Mouse (Mus musculus): ENCODE measurements around the gene Ryr3. TPM values are rescaled to one million over a fixed set of nuclear protein-coding genes. Genes with fewer than 3 reads are reported as not detected.

Ryr3 gene
- total and polyA plus RNA-seq, 3 experiments = 0.33 TPM; not detected in 2

DNA sequence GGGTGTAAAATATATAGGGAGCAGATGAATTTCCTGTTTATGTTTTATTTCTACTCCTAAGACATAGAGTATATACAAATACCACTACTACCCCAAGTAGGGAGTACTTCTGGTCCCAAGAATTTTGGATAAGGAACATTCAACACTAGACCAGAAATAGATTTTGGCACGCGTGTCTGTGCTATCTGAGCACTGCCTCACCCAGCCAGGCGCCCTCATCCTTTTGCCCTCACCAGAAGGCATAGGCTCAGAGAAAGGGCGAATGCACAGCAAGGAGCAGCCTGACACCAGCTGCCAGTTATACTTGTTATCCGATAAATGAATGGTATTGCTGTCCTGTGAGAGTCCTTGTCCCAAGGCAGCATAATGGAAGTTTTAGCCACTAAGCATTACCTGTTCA lies 579.7 kb downstream of the Ryr3 start:
- Histone ChIP-seq H3K9me3 (replicated peaks) (no peaks in the 10 kb centered on the region), H3K4me3 (ENCODE audit: low read depth, low read length) (no peak overlapping the region), H3K4me1 (ENCODE audit: insufficient read depth, low read depth, low read length) (no peaks in the 10 kb centered on the region), H3K27me3 (ENCODE audit: insufficient read depth, low read length) (no peaks in the 10 kb centered on the region), H3K36me3 (replicated peaks) (peaks cover 5% of the 10 kb centered on the region)
- TF ChIP-seq CTCF (IDR thresholded peaks at IDR 0.05; ENCODE audit: low read depth, low read length) = no peak
- TF ChIP-seq POLR2AphosphoS5 (IDR thresholded peaks at IDR 0.05; ENCODE audit: insufficient replicate concordance, low read depth, low read length) = no peak
- TF ChIP-seq GATA2 (IDR thresholded peaks at IDR 0.05; ENCODE audit: borderline replicate concordance, low read depth, low read length) = no peak
- TF ChIP-seq TAL1 (conservative IDR thresholded peaks at IDR 0.05; ENCODE audit: low read depth, low read length) = no peak
- TF ChIP-seq GATA1 (IDR thresholded peaks at IDR 0.05; ENCODE audit: borderline replicate concordance, low read length) = no peak
- DNase-seq (ENCODE audit: low spot score) (no peak), ATAC-seq (ENCODE audit: extremely low read depth, insufficient number of reproducible peaks, low FRiP score, poor library complexity, severe bottlenecking) (no peak)

DNA sequence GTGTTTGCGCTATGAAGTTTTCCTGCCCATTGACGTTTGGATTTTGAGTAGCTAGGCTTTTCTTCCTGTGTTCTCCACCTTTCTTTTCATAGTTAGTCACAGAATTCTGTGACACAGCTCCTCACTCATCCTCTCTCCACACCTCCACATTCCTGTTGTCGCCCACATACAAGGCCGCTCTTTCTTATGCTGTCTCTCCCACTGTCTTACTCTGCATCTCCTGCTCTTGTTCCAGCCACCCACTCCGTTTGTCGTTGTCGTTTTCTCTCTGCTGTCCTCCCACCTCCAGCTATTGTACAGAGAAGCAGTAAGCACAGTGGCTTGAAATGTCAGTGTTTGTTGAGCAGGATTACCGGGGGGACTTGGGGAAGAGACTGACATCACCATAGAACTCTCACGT lies 584.4 kb downstream of the Ryr3 start:
- DNase-seq (ENCODE audit: low spot score) (no peak), ATAC-seq (ENCODE audit: extremely low read depth, insufficient number of reproducible peaks, low FRiP score, poor library complexity, severe bottlenecking) (no peak)
- H3K9me3 ChIP-seq (replicated peaks) = no peaks in the 10 kb centered on the region
- H3K4me1 ChIP-seq (ENCODE audit: insufficient read depth, low read depth, low read length) = no peaks in the 10 kb centered on the region
- peaks cover 39% of the 10 kb centered on the region for H3K36me3 ChIP-seq (replicated peaks)
- H3K27me3 ChIP-seq (ENCODE audit: insufficient read depth, low read length) = no peaks in the 10 kb centered on the region
- TF ChIP-seq GATA2 (IDR thresholded peaks at IDR 0.05; ENCODE audit: borderline replicate concordance, low read depth, low read length) (no peak), GATA1 (IDR thresholded peaks at IDR 0.05; ENCODE audit: borderline replicate concordance, low read length) (no peak), CTCF (IDR thresholded peaks at IDR 0.05; ENCODE audit: low read depth, low read length) (no peak), POLR2AphosphoS5 (IDR thresholded peaks at IDR 0.05; ENCODE audit: insufficient replicate concordance, low read depth, low read length) (no peak), TAL1 (conservative IDR thresholded peaks at IDR 0.05; ENCODE audit: low read depth, low read length) (no peak)
- no peak overlapping the region for H3K4me3 ChIP-seq (ENCODE audit: low read depth, low read length)

DNA sequence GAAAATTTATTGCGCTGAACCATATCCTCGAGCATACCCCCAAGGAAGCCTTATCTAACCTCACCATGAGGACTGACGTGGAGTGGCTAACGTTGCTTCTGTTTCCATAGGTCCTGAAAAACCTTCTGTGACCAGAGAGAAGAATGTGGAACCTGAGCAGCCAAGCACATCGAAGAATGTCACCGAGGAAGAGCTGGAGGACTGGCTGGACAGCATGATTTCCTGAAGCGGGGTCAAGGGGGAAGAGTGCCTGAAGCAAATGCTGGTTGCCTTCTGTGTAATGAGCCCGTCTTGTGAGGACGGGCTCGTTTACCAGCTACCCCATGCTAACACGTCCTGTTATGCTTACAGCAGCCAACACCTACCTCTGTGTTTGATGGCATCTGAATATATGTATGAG lies 586.2 kb downstream of the Ryr3 start:
- H3K4me3 ChIP-seq (ENCODE audit: low read depth, low read length) = no peak overlapping the region
- no peaks in the 10 kb centered on the region for H3K4me1 ChIP-seq (ENCODE audit: insufficient read depth, low read depth, low read length)
- no peak for ATAC-seq (ENCODE audit: extremely low read depth, insufficient number of reproducible peaks, low FRiP score, poor library complexity, severe bottlenecking)
- H3K36me3 ChIP-seq (replicated peaks) = peaks cover 39% of the 10 kb centered on the region
- no peaks in the 10 kb centered on the region for H3K9me3 ChIP-seq (replicated peaks)
- no peak for DNase-seq (ENCODE audit: low spot score)
- H3K27me3 ChIP-seq (ENCODE audit: insufficient read depth, low read length) = no peaks in the 10 kb centered on the region
- TF ChIP-seq CTCF (IDR thresholded peaks at IDR 0.05; ENCODE audit: low read depth, low read length) = no peak
- TF ChIP-seq GATA1 (IDR thresholded peaks at IDR 0.05; ENCODE audit: borderline replicate concordance, low read length) = no peak
- TF ChIP-seq GATA2 (IDR thresholded peaks at IDR 0.05; ENCODE audit: borderline replicate concordance, low read depth, low read length) = no peak
- no peak for TF ChIP-seq POLR2AphosphoS5 (IDR thresholded peaks at IDR 0.05; ENCODE audit: insufficient replicate concordance, low read depth, low read length)
- no peak for TF ChIP-seq TAL1 (conservative IDR thresholded peaks at IDR 0.05; ENCODE audit: low read depth, low read length)

DNA sequence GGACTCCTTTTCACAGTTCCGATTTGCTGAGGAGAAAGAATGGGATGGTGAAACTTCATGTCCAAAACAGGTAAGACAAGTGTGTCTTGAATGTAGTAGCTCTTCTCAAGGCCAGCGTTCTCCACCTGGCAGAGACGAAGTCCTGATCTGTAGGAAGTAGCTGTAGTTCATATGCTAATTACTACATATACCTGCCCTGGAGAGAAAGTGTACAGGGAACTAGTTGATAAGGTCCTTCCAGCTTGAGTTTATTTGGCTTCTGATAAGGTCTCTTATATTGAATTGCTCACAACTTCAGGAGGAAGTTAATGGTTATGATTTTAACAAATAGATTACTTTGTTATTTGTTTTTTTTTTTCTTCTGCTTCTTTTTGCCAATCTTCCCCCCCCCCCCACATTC lies 591.7 kb downstream of the Ryr3 start:
- no peak for TF ChIP-seq CTCF (IDR thresholded peaks at IDR 0.05; ENCODE audit: low read depth, low read length)
- no peak for TF ChIP-seq TAL1 (conservative IDR thresholded peaks at IDR 0.05; ENCODE audit: low read depth, low read length)
- TF ChIP-seq GATA1 (IDR thresholded peaks at IDR 0.05; ENCODE audit: borderline replicate concordance, low read length) = no peak
- TF ChIP-seq GATA2 (IDR thresholded peaks at IDR 0.05; ENCODE audit: borderline replicate concordance, low read depth, low read length) = no peak
- TF ChIP-seq POLR2AphosphoS5 (IDR thresholded peaks at IDR 0.05; ENCODE audit: insufficient replicate concordance, low read depth, low read length) = no peak
- no peak for ATAC-seq (ENCODE audit: extremely low read depth, insufficient number of reproducible peaks, low FRiP score, poor library complexity, severe bottlenecking)
- no peaks in the 10 kb centered on the region for H3K27me3 ChIP-seq (ENCODE audit: insufficient read depth, low read length)
- no peak overlapping the region for H3K4me3 ChIP-seq (ENCODE audit: low read depth, low read length)
- H3K36me3 ChIP-seq (replicated peaks) = peaks cover 15% of the 10 kb centered on the region
- H3K4me1 ChIP-seq (ENCODE audit: insufficient read depth, low read depth, low read length) = no peaks in the 10 kb centered on the region
- no peaks in the 10 kb centered on the region for H3K9me3 ChIP-seq (replicated peaks)
- no peak for DNase-seq (ENCODE audit: low spot score)

DNA sequence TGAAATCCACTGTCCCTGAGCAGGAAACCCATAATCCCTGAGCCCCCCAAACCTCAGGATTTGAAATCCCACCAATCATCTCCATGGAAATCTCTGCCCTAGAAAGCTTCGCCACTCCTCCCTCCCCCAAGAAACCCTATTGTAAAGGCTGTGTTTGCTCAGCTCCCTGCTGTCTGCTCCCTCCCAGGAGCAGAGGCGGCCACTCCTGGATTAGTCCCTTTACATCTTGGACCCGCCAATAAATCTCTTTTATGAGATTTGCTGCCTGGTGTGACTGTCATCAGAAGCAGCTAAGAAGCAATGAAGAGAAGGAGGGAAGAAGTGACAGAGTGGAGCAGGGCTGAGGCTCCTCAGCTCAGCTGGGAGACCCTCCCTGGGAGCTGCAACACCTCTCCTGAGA lies 599.7 kb downstream of the Ryr3 start:
- TF ChIP-seq CTCF (IDR thresholded peaks at IDR 0.05; ENCODE audit: low read depth, low read length) = no peak
- TF ChIP-seq POLR2AphosphoS5 (IDR thresholded peaks at IDR 0.05; ENCODE audit: insufficient replicate concordance, low read depth, low read length) = no peak
- TF ChIP-seq GATA1 (IDR thresholded peaks at IDR 0.05; ENCODE audit: borderline replicate concordance, low read length) = no peak
- TF ChIP-seq TAL1 (conservative IDR thresholded peaks at IDR 0.05; ENCODE audit: low read depth, low read length) = no peak
- no peak for TF ChIP-seq GATA2 (IDR thresholded peaks at IDR 0.05; ENCODE audit: borderline replicate concordance, low read depth, low read length)
- peaks cover 3% of the 10 kb centered on the region for H3K36me3 ChIP-seq (replicated peaks)
- H3K4me1 ChIP-seq (ENCODE audit: insufficient read depth, low read depth, low read length) = no peaks in the 10 kb centered on the region
- H3K4me3 ChIP-seq (ENCODE audit: low read depth, low read length) = no peak overlapping the region
- H3K9me3 ChIP-seq (replicated peaks) = no peaks in the 10 kb centered on the region
- DNase-seq (ENCODE audit: low spot score) (no peak), ATAC-seq (ENCODE audit: extremely low read depth, insufficient number of reproducible peaks, low FRiP score, poor library complexity, severe bottlenecking) (no peak)
- H3K27me3 ChIP-seq (ENCODE audit: insufficient read depth, low read length) = no peaks in the 10 kb centered on the region

DNA sequence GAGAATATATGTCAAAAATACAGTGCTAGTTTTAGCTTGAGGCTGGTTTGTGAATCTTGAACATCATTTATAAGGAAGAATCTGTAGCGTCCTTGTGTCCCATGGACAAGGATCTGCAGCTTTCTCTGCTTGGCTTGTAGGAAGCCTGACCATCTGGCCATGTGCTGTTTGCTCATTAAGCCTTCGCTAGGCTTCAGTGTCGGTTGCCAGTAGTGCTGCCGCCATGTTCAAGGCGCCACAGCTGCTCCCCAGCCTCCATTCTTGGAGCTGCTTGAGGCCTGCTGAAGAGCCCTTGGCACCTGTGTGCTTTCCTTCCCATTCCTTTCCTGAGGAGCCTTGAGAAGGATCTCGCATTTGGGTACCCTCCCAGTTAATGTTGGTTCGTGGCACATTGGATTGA lies 602.5 kb downstream of the Ryr3 start:
- Histone ChIP-seq H3K4me3 (ENCODE audit: low read depth, low read length) (no peak overlapping the region), H3K27me3 (ENCODE audit: insufficient read depth, low read length) (no peaks in the 10 kb centered on the region), H3K4me1 (ENCODE audit: insufficient read depth, low read depth, low read length) (no peaks in the 10 kb centered on the region), H3K36me3 (replicated peaks) (peaks cover 3% of the 10 kb centered on the region), H3K9me3 (replicated peaks) (no peaks in the 10 kb centered on the region)
- no peak for TF ChIP-seq POLR2AphosphoS5 (IDR thresholded peaks at IDR 0.05; ENCODE audit: insufficient replicate concordance, low read depth, low read length)
- TF ChIP-seq TAL1 (conservative IDR thresholded peaks at IDR 0.05; ENCODE audit: low read depth, low read length) = no peak
- TF ChIP-seq GATA2 (IDR thresholded peaks at IDR 0.05; ENCODE audit: borderline replicate concordance, low read depth, low read length) = no peak
- no peak for TF ChIP-seq CTCF (IDR thresholded peaks at IDR 0.05; ENCODE audit: low read depth, low read length)
- no peak for TF ChIP-seq GATA1 (IDR thresholded peaks at IDR 0.05; ENCODE audit: borderline replicate concordance, low read length)
- DNase-seq (ENCODE audit: low spot score) (no peak), ATAC-seq (ENCODE audit: extremely low read depth, insufficient number of reproducible peaks, low FRiP score, poor library complexity, severe bottlenecking) (no peak)

All from G1E (cell line).